Mouse (Mus musculus) limb, embryonic 15.5 days (tissue): ENCODE data around the gene Grin2b. TPM values are rescaled to one million over a fixed set of nuclear protein-coding genes. Genes with fewer than 3 reads are reported as not detected.

ENCODE experiments used
- ATAC-seq: fragments of 200-750 bp; cut with Nextera tagmentation; 2 replicates; pipeline ENCODE4 v1.8.0; 2017; ENCODE audit warnings: low read depth, moderate TSS enrichment; ENCODE audit not compliant: insufficient number of reproducible peaks, low FRiP score, low TSS enrichment
- H3K27ac ChIP-seq: fragments of 300-500 bp; sonication (generic); 2 replicates; pipeline ENCODE4 v1.5.1; 2015; ENCODE audit warnings: moderate library complexity, mild to moderate bottlenecking, inconsistent platforms
- H3K27me3 ChIP-seq: fragments of 300-500 bp; sonication (generic); 2 replicates; pipeline ENCODE4 v1.6.1; 2015; ENCODE audit warnings: inconsistent platforms
- H3K36me3 ChIP-seq: fragments of 300-500 bp; sonication (generic); 2 replicates; pipeline ENCODE4 v1.6.1; 2015; ENCODE audit warnings: inconsistent platforms
- H3K4me1 ChIP-seq: fragments of 300-500 bp; sonication (generic); 2 replicates; pipeline ENCODE4 v1.6.1; 2015; ENCODE audit warnings: inconsistent platforms
- H3K4me2 ChIP-seq: fragments of 300-500 bp; sonication (generic); 2 replicates; pipeline ENCODE4 v1.6.1; 2015; ENCODE audit warnings: mild to moderate bottlenecking, inconsistent platforms
- H3K4me3 ChIP-seq: fragments of 300-500 bp; sonication (generic); 2 replicates; pipeline ENCODE4 v1.5.1; 2015; ENCODE audit warnings: mild to moderate bottlenecking, inconsistent platforms
- H3K9ac ChIP-seq: fragments of 300-500 bp; sonication (generic); 2 replicates; pipeline ENCODE4 v1.6.1; 2015; ENCODE audit warnings: inconsistent platforms
- H3K9me3 ChIP-seq: fragments of 300-500 bp; sonication (generic); 2 replicates; pipeline ENCODE4 v1.6.1; 2016; ENCODE audit warnings: inconsistent platforms
- WGBS: fragments of 180-500 bp; shearing (Covaris S2); methylation state at CpG from one replicate; pipeline ENCODE4 v1.1.7; 2015; 5-methylcytosine and 5-hydroxymethylcytosine counted together
- polyA plus RNA-seq: library from polyadenylated mRNA; unstranded; fragments of >200 nt; fragmentation: Nextera tagmentation; extraction: Ambion mirVana; gene quantifications from 2 replicates; pipeline ENCODE4 v1.2.1, GENCODE M21; 2015

The Grin2b gene
- polyA plus RNA-seq, 1 experiment from 2014 or later: 3.2 TPM

GRCm38 (mm10) chr6:136162090-136162489, 11.2 kb downstream of the Grin2b start:
- Histone ChIP-seq H3K4me1 (no peaks in the 10 kb centered on the region; the same call in 1 of the 2 replicates), H3K27ac (no peak overlapping the region), H3K36me3 (no peaks in the 10 kb centered on the region), H3K27me3 (no peaks in the 10 kb centered on the region), H3K9me3 (no peaks in the 10 kb centered on the region), H3K4me3 (no peak overlapping the region), H3K4me2 (no peak overlapping the region), H3K9ac (no peak overlapping the region)
- no peak for ATAC-seq
- WGBS: 61% methylated on average over 11 of the region's 11 CpGs

- ATAC-seq: no peak
- H3K4me2 ChIP-seq: no peak overlapping the region
These were observed 19.9 kb downstream of the Grin2b start for GRCm38 (mm10) chr6:136153444-136153843.

DNA sequence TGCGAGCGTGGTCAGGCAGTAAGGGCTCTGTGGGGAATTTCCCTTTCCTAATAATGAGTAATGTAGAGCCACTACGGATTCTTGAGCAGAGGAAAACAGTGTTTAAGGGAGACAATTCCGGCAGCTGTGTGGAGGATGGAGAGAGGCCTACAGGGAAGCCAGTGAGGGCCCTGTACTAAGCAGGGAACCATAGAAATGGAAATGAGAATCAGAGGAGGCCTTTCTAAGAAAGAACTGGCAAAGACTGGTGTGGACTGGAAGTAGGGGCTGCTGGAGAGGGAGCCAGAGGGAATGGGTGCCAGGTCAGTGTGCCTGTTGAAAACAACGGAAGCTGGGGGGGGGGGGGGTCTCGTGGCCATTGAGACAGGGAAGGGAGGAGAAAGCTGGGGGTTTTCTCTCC, 23.2 kb downstream of the Grin2b start:
- Histone ChIP-seq H3K4me1 (peaks cover 4% of the 10 kb centered on the region; the same call in 1 of the 2 replicates), H3K36me3 (no peaks in the 10 kb centered on the region), H3K9ac (no peak overlapping the region), H3K27ac (0 out of 2 replicates have a peak overlapping the region, but pooled peaks have one; percentile 5), H3K4me3 (no peak overlapping the region), H3K9me3 (no peaks in the 10 kb centered on the region), H3K27me3 (no peaks in the 10 kb centered on the region), H3K4me2 (no peak overlapping the region)
- 35% methylated on average over 5 of the region's 6 CpGs for WGBS
- ATAC-seq: 0 out of 2 replicates have a peak, but pooled peaks have one; percentile 19

More at GRCm38 (mm10) chr6:136153444-136153843, 19.9 kb downstream of the Grin2b start:
- no peaks in the 10 kb centered on the region for H3K36me3 ChIP-seq
- H3K27ac ChIP-seq: no peak overlapping the region
- no peaks in the 10 kb centered on the region for H3K9me3 ChIP-seq
- H3K4me3 ChIP-seq: no peak overlapping the region
- peaks cover 4% of the 10 kb centered on the region; the same call in 1 of the 2 replicates for H3K4me1 ChIP-seq
- no peak overlapping the region for H3K9ac ChIP-seq
- H3K27me3 ChIP-seq: no peaks in the 10 kb centered on the region
- WGBS: 49% methylated on average over 9 of the region's 9 CpGs

GRCm38 (mm10) chr6:136139967-136140366, 33.3 kb downstream of the Grin2b start:
- no peak overlapping the region for H3K4me2 ChIP-seq
- no peak for ATAC-seq
- H3K9ac ChIP-seq: no peak overlapping the region
- H3K9me3 ChIP-seq: no peaks in the 10 kb centered on the region
- H3K36me3 ChIP-seq: no peaks in the 10 kb centered on the region
- WGBS: 62% methylated on average over 6 of the region's 6 CpGs
- no peak overlapping the region for H3K4me3 ChIP-seq
- H3K27ac ChIP-seq: no peak overlapping the region
- no peaks in the 10 kb centered on the region for H3K27me3 ChIP-seq
- peaks cover 2% of the 10 kb centered on the region; the same call in 1 of the 2 replicates for H3K4me1 ChIP-seq

DNA sequence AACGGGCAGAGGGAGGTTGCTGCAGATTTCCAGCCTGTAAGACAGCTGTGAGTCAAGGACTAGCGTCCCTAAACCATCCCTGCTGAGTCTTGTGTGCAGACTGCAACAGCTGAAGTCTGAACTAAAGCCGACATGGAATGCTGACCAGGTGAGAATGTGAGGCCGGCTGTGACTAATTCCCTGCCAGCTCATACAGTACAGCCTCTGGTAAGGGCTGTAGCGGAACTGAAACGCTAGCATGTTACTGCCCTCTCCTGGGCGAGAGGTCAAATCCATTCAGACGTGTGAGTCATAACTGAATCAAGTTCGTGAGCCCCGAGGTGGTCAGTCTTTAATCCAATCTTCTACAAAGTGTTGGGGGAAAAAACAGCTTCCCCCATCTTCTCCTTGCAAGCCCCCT, 42.9 kb downstream of the Grin2b start:
- Histone ChIP-seq H3K9me3 (no peaks in the 10 kb centered on the region), H3K36me3 (no peaks in the 10 kb centered on the region), H3K9ac (no peak overlapping the region), H3K4me3 (no peak overlapping the region), H3K4me2 (no peak overlapping the region), H3K4me1 (0 out of 2 replicates have a peak, but pooled peaks cover 4% of the 10 kb centered on the region), H3K27me3 (no peaks in the 10 kb centered on the region), H3K27ac (no peak overlapping the region)
- ATAC-seq: peak; percentile 55; the same call in 1 of the 2 replicates
- WGBS: 22% methylated on average over 10 of the region's 10 CpGs

DNA sequence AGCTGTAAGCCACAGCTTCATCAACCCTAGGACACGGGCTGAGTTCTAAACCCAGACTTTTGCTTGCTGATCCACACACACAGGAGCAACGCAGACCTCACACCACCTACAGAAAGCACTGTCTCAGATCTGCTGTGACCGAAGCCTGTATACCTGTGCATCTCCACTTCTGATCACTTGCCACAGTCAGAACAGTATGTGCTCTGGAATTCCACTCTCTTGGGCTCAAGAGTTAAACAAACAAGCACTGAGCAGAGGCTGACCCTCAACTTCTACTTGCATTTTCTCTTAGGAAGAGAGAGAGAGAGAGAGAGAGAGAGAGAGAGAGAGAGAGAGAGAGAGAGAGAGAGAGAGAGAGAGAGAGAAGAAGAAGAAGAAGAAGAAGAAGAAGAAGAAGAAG, 50.7 kb downstream of the Grin2b start:
- WGBS: 90% methylated on average over 3 of the region's 3 CpGs
- H3K36me3 ChIP-seq: no peaks in the 10 kb centered on the region
- no peaks in the 10 kb centered on the region for H3K27me3 ChIP-seq
- no peaks in the 10 kb centered on the region for H3K9me3 ChIP-seq
- no peak overlapping the region for H3K4me3 ChIP-seq
- H3K27ac ChIP-seq: no peak overlapping the region
- ATAC-seq: no peak
- no peaks in the 10 kb centered on the region for H3K4me1 ChIP-seq
- H3K4me2 ChIP-seq: no peak overlapping the region
- H3K9ac ChIP-seq: no peak overlapping the region

GRCm38 (mm10) chr6:136117390-136117789, 55.9 kb downstream of the Grin2b start:
- H3K27ac ChIP-seq: no peak overlapping the region

DNA sequence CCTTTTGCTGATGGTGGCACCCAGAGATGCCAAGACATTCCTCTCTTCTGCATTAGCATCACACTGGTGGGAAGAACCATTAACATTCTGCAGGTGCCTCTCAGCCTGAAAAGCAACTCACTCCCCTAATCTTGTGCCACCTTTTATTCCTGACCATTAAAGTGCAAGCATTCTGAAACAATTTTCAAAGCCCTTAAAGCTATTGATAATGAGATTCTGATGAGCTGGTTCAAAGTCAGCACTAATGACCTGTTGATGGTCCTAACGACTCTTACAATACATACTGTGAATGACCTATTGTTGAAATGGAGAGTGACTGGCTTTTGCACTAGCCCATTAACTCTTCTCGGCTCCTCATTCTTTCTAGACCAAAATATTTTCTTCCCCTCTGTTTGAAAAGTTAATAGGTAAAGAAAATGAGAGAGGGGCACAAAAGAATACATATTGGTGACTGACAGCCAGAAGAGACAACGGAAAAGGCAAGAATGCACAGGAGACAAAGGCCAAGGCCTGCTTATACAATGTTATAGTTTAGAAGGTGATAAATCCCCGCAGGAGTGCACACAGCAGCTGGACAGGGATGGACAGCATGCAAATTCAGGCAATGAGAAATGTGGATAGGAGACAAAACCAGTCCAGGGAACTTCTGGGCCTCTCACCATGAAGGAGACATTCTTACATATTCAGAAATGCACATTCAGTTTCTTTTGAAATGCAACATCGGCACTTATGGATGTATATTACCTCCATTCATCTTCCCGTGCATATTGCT, 59.5 kb downstream of the Grin2b start:
- Histone ChIP-seq H3K4me2 (no peak overlapping the region), H3K36me3 (no peaks in the 10 kb centered on the region), H3K4me1 (no peaks in the 10 kb centered on the region), H3K9me3 (no peaks in the 10 kb centered on the region), H3K9ac (no peak overlapping the region), H3K27me3 (no peaks in the 10 kb centered on the region), H3K27ac (no peak overlapping the region), H3K4me3 (no peak overlapping the region)
- no peak for ATAC-seq
- 65% methylated on average over 6 of the region's 6 CpGs for WGBS

More at GRCm38 (mm10) chr6:136117390-136117789, 55.9 kb downstream of the Grin2b start:
- Histone ChIP-seq H3K4me3 (no peak overlapping the region), H3K36me3 (no peaks in the 10 kb centered on the region), H3K4me2 (no peak overlapping the region), H3K27me3 (no peaks in the 10 kb centered on the region), H3K9ac (no peak overlapping the region), H3K9me3 (no peaks in the 10 kb centered on the region), H3K4me1 (no peaks in the 10 kb centered on the region)
- 89% methylated on average over 3 of the region's 3 CpGs for WGBS
- no peak for ATAC-seq

DNA sequence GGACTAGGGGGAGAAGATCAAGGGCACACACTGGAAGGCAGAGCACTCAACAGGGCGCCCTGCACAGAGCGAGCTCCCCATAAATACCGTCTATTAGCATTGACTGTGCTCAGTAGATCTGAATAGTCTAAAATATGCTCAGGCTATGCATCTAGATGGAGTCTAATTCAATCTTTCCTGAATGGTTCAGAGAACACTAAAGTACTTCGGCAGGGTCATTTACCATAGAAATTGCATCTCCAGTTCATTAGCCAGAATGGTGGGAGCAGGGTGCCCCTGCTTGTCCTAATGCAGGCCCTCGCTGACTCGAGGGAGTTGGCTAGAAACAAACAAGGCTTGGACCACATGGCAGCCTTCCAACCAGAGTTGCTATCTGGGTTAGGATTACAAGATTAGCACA, 64.1 kb downstream of the Grin2b start:
- Histone ChIP-seq H3K27me3 (no peaks in the 10 kb centered on the region), H3K4me3 (no peak overlapping the region), H3K9ac (no peak overlapping the region), H3K36me3 (no peaks in the 10 kb centered on the region), H3K27ac (no peak overlapping the region), H3K4me2 (no peak overlapping the region), H3K4me1 (no peaks in the 10 kb centered on the region), H3K9me3 (no peaks in the 10 kb centered on the region)
- 80% methylated on average over 6 of the region's 6 CpGs for WGBS
- ATAC-seq: no peak

DNA sequence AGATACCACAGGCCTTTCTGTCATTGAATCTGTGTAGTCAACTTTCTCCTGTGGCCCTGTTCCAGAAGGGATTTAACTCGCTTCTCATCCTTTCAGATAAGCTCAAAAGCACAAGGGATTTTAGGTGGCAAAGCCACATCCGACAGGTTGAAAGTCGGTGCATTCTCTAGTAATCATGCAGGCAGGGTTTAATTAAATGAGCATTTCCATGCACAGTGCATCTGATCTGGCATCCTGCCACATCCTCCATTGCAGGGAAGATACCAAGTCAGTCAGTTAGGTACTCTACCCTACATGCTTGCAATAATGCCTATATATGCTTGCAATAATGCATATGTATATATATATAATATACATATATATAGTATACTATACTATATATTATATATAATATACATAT, 64.8 kb downstream of the Grin2b start:
- H3K4me2 ChIP-seq: no peak overlapping the region

GRCm38 (mm10) chr6:136105221-136105620, 68.1 kb downstream of the Grin2b start:
- Histone ChIP-seq H3K36me3 (no peaks in the 10 kb centered on the region), H3K4me1 (no peaks in the 10 kb centered on the region), H3K27ac (no peak overlapping the region), H3K9ac (no peak overlapping the region), H3K9me3 (peaks cover 4% of the 10 kb centered on the region; the same call in 1 of the 2 replicates), H3K4me3 (no peak overlapping the region), H3K4me2 (no peak overlapping the region), H3K27me3 (no peaks in the 10 kb centered on the region)
- WGBS: 62% methylated on average over 2 of the region's 2 CpGs
- no peak for ATAC-seq

More for the DNA sequence above, 64.8 kb downstream of the Grin2b start:
- H3K9me3 ChIP-seq: no peaks in the 10 kb centered on the region
- H3K4me1 ChIP-seq: no peaks in the 10 kb centered on the region
- no peak overlapping the region for H3K4me3 ChIP-seq
- 79% methylated on average over 3 of the region's 3 CpGs for WGBS
- no peak overlapping the region for H3K9ac ChIP-seq
- no peaks in the 10 kb centered on the region for H3K36me3 ChIP-seq
- no peaks in the 10 kb centered on the region for H3K27me3 ChIP-seq
- no peak for ATAC-seq
- H3K27ac ChIP-seq: no peak overlapping the region

DNA sequence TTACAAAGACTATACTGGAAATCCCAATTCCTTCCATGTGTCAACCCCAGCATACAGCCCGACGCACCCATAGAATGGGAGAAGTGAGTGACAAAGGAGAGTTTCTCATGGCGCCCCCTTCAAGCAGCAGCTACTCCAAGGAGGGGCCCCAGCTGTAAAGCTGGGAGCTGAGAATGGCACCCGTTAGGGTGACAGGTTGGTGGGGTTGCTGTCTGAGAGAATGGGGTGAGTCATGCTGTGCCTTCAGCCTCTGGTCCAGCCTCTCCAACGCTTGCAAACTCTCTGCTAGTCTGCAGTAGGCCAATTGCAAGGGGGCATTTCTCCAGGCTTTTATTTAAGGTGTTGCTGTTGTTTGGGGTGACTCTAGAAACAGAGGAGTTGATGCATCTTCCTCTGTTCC, 73.1 kb downstream of the Grin2b start:
- no peaks in the 10 kb centered on the region for H3K4me1 ChIP-seq
- H3K36me3 ChIP-seq: no peaks in the 10 kb centered on the region
- H3K27me3 ChIP-seq: no peaks in the 10 kb centered on the region
- ATAC-seq: no peak
- H3K4me3 ChIP-seq: no peak overlapping the region
- peaks cover 4% of the 10 kb centered on the region; the same call in 1 of the 2 replicates for H3K9me3 ChIP-seq
- H3K9ac ChIP-seq: no peak overlapping the region
- no peak overlapping the region for H3K27ac ChIP-seq
- H3K4me2 ChIP-seq: no peak overlapping the region
- 75% methylated on average over 5 of the region's 5 CpGs for WGBS
